Mouse (Mus musculus) liver, embryonic 11.5 days (tissue): Measurements from ENCODE around the gene Zfp704. TPM values are rescaled to one million over a fixed set of nuclear protein-coding genes. Genes with fewer than 3 reads are reported as not detected.

ENCODE experiments used
- ATAC-seq: fragments of 200-750 bp; cut with Nextera tagmentation; replicated peaks from 2 replicates; pipeline ENCODE4 v1.8.0; 2017; ENCODE audit warnings: moderate number of reproducible peaks, mild to moderate bottlenecking, moderate TSS enrichment, moderate library complexity; ENCODE audit not compliant: low FRiP score
- DNase-seq: peaks from one replicate; pipeline ENCODE4 v3.0.0-alpha.2; 2017; ENCODE audit warnings: low spot score
- H3K27ac ChIP-seq: fragments of 300-500 bp; sonication (generic); 2 replicates; pipeline ENCODE4 v1.5.1; 2014; ENCODE audit warnings: mild to moderate bottlenecking, low read depth, low read length, control low read depth
- H3K27me3 ChIP-seq: fragments of 300-500 bp; sonication (generic); replicated peaks from 2 replicates; pipeline ENCODE4 v1.6.1; 2014; ENCODE audit warnings: low read length, mixed read lengths; ENCODE audit not compliant: control insufficient read depth, insufficient read depth
- H3K36me3 ChIP-seq: fragments of 300-500 bp; sonication (generic); 2 replicates; pipeline ENCODE4 v1.6.1; 2014; ENCODE audit warnings: mild to moderate bottlenecking, low read length, moderate library complexity, mixed read lengths; ENCODE audit not compliant: control insufficient read depth, insufficient read depth
- H3K4me1 ChIP-seq: fragments of 300-500 bp; sonication (generic); replicated peaks from 2 replicates; pipeline ENCODE4 v1.6.1; 2014; ENCODE audit warnings: low read length, mixed read lengths; ENCODE audit not compliant: control insufficient read depth, insufficient read depth
- H3K4me2 ChIP-seq: fragments of 300-500 bp; sonication (generic); 2 replicates; pipeline ENCODE4 v1.6.1; 2014; ENCODE audit warnings: mild to moderate bottlenecking, control low read depth, moderate library complexity
- H3K4me3 ChIP-seq: fragments of 300-500 bp; sonication (generic); 2 replicates; pipeline ENCODE4 v1.5.1; 2014; ENCODE audit warnings: low read depth, low read length, control low read depth
- H3K9ac ChIP-seq: fragments of 300-500 bp; sonication (generic); 2 replicates; pipeline ENCODE4 v1.6.1; 2014; ENCODE audit warnings: low read depth, low read length, control low read depth
- H3K9me3 ChIP-seq: fragments of 300-500 bp; sonication (generic); 2 replicates; pipeline ENCODE4 v1.6.1; 2016; ENCODE audit warnings: low read length, inconsistent platforms, mixed read lengths; ENCODE audit not compliant: control insufficient read depth
- WGBS: fragments of 180-500 bp; shearing (Covaris S2); extraction: QIAGEN DNeasy Blood & Tissue Kit; methylation state at CpG from one replicate; pipeline ENCODE4 v1.1.7; 2014; 5-methylcytosine and 5-hydroxymethylcytosine counted together
- polyA plus RNA-seq: library from polyadenylated mRNA; unstranded; fragments of >200 nt; fragmentation: Nextera tagmentation; extraction: Ambion mirVana; gene quantifications from 2 replicates; pipeline ENCODE4 v1.2.1, GENCODE M21; 2014

The Zfp704 gene
- polyA plus RNA-seq, 1 experiment from 2014 or later, result 4.7 TPM

DNA sequence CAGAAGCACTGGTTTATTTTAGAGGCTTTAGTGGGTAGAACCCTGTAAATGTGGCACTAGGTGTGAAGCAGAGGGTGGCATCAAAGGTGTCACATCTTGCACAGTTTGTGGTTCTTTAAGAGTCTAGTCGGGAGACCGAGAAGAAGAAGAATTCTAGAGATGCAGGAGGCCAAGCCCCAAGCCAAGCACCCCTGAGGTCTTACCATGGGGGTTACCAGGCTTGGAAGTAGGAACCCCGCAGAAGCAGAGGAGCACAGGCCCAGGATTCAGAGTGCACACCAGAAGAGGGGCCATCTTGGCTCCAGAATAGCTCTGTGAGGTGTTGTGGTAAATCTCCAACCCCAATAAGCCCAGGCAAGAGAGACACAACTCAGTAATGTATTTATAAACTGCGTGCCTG is 201.0 kb downstream of the Zfp704 start:
- H3K4me1 ChIP-seq, result peaks cover 16% of the 10 kb centered on the region
- H3K4me3 ChIP-seq, result no peak overlapping the region
- H3K36me3 ChIP-seq, result no peaks in the 10 kb centered on the region
- H3K27ac ChIP-seq, result no peak overlapping the region
- no peaks in the 10 kb centered on the region for H3K27me3 ChIP-seq
- H3K9ac ChIP-seq, result no peak overlapping the region
- H3K9me3 ChIP-seq, result no peaks in the 10 kb centered on the region
- no peak for DNase-seq
- WGBS, result 88% methylated on average over 4 of the region's 4 CpGs
- H3K4me2 ChIP-seq, result no peak overlapping the region
- ATAC-seq, result no peak

DNA sequence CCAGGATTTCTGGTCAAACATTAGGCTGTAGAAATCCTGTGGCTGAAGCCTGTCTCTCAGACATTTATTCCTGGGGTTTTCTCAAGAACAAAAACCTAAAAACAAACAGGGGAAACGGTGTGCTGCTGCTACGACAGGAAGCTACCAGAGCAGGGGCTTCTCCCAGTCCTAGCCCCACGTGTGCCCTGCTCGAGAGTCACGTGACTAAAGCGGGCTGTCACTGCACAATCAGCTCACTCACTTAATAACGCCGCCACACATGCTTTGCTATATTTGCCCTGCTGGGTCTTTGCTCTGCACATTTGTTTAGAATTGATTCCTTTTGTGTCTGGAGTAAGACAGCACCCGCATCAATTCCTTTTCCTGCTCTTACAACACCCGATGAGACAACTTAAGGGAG is 202.1 kb downstream of the Zfp704 start:
- Histone ChIP-seq H3K4me3 (no peak overlapping the region), H3K36me3 (no peaks in the 10 kb centered on the region), H3K4me1 (peaks cover 26% of the 10 kb centered on the region), H3K27me3 (no peaks in the 10 kb centered on the region), H3K9ac (no peak overlapping the region), H3K27ac (no peak overlapping the region), H3K4me2 (no peak overlapping the region), H3K9me3 (no peaks in the 10 kb centered on the region)
- WGBS, result 80% methylated on average over 10 of the region's 10 CpGs
- ATAC-seq, result no peak
- DNase-seq, result no peak

DNA sequence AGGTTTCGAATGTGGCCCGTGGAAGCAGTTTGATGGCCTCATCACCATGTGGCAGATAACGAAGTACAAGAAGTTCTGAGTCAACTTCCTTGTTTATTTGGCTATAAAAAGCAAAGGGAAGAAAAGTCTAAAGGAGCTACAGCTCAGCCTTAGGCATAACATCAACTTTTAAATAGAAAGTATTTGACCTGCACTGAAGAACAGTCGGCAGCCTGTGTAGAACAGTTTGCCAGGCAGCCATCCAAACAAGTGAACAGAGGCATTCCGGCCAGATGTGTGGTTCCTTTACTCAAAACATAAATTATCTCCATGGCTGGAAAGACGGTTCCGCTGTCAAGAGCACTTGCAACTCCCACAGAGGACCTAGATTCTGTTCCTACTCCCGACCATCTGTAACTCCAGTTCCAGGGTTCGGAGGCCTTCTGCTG is 202.8 kb downstream of the Zfp704 start:
- no peak overlapping the region for H3K4me2 ChIP-seq
- H3K4me1 ChIP-seq, result peaks cover 33% of the 10 kb centered on the region
- WGBS, result 57% methylated on average over 9 of the region's 9 CpGs
- no peak overlapping the region for H3K9ac ChIP-seq
- no peak overlapping the region for H3K4me3 ChIP-seq
- ATAC-seq, result no peak
- H3K27me3 ChIP-seq, result no peaks in the 10 kb centered on the region
- H3K36me3 ChIP-seq, result no peaks in the 10 kb centered on the region
- DNase-seq, result no peak
- no peaks in the 10 kb centered on the region for H3K9me3 ChIP-seq
- no peak overlapping the region for H3K27ac ChIP-seq

DNA sequence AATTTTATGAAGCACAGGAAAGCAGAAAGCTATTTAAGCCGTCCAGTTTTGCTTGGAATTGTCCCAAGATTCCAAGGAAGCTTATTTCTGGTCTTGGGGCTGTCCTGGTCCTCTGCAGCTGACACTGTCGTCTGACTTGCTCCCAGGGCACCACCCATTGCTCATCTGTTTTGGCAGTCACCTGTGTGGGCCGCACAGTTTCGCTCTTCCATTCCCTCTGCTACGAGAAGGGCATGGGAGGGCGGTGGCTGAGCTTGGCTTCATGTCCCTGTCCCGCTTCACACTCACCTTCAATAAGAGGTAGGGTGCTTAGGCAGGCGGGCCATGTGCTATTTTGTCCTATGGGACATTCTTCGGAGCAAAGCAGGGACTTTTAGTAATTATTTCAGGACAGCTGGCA is 204.5 kb downstream of the Zfp704 start:
- no peak overlapping the region for H3K4me3 ChIP-seq
- no peaks in the 10 kb centered on the region for H3K9me3 ChIP-seq
- H3K4me1 ChIP-seq, result peaks cover 41% of the 10 kb centered on the region
- H3K27ac ChIP-seq, result no peak overlapping the region
- no peak for DNase-seq
- H3K9ac ChIP-seq, result no peak overlapping the region
- H3K36me3 ChIP-seq, result no peaks in the 10 kb centered on the region
- no peak overlapping the region for H3K4me2 ChIP-seq
- WGBS, result 79% methylated on average over 9 of the region's 9 CpGs
- no peaks in the 10 kb centered on the region for H3K27me3 ChIP-seq
- no peak for ATAC-seq

DNA sequence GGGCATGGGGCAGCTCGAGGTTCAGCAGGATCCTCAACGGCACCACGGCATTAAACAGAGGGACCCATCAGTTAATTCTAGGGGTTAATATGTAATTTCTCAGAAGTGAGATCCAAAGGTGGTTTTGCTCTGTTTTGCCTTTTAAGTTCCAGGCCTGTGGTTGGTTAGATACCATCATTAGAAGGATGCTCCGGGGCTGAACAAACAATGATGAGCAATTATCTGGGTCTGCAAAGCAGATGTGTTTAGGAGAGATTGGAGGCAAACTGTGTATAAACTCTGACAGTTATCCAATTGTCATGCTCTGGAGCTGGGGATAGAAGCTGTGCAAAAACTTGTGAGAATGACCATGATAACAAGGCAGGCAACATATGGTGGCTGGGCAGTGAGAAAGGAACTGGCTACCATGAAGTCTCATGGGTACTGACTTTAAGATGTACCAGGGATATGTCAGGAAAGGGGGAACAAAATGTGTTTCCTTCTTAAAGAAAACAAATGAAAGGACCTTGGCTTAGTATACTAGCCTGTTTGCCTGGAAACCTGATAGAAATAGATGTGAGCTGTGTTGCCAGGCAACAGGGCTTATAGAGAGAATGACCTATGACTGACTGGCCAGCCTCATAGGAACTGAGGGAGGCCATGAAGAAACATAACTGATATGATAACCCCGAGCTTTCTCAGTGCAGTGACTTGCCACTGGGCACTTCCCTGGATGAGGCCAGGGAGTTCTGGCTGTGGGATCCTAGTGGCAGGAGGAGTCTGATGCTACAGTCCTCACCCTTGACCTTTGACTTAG is 206.4 kb downstream of the Zfp704 start:
- Histone ChIP-seq H3K4me1 (peaks cover 41% of the 10 kb centered on the region), H3K9ac (no peak overlapping the region), H3K27me3 (no peaks in the 10 kb centered on the region), H3K36me3 (no peaks in the 10 kb centered on the region), H3K4me3 (no peak overlapping the region), H3K27ac (peak overlapping the region; percentile 30; the same call in 1 of the 2 replicates), H3K9me3 (no peaks in the 10 kb centered on the region), H3K4me2 (peak overlapping the region; percentile 41)
- ATAC-seq (peak; percentile 79), DNase-seq (no peak)
- 22% methylated on average over 5 of the region's 5 CpGs for WGBS

DNA sequence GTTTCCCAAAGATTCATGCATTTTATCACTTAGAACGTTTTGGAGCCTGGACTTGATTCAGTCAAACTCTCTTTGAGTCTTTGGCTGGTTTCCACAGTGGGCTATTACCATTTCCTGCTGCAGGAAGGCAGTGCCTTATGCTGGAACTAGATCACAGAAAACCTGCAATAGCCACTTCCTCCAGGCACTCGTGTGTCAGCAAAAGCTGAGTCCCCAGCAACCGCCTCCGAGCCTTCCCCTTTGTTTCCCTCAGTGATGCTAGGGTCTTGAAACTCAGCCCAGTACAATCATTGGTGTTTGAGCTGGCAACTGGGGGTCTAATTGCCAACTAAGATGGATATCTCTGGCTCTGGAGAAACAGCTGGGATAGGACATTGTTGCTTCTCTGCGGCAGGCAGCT is 207.0 kb downstream of the Zfp704 start:
- Histone ChIP-seq H3K36me3 (no peaks in the 10 kb centered on the region), H3K4me3 (no peak overlapping the region), H3K9ac (no peak overlapping the region), H3K4me2 (peak overlapping the region; percentile 41), H3K27ac (peak overlapping the region; percentile 30; the same call in 1 of the 2 replicates), H3K27me3 (no peaks in the 10 kb centered on the region), H3K4me1 (peaks cover 41% of the 10 kb centered on the region), H3K9me3 (no peaks in the 10 kb centered on the region)
- WGBS, result 29% methylated on average over 5 of the region's 5 CpGs
- DNase-seq (no peak), ATAC-seq (0 out of 2 replicates have a peak, but pooled peaks have one; percentile 37)

DNA sequence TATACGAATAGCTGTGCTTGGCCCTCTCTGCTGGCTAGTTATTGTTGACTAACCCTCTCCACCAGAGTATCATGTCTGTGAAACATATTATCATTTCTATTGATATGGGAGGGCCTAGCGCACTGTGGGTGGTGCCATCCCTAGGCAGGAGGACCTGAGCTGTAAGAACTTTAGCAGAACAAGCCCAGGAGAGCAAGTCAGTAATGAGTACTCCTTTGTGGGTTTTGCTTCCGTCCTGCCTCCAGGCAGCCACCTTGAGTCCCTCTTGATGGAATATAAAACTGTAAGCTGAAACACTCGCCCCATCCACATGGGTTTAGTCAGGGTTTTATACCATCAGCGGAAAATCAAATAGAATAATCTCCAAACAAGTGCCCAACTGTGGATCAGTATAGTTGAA is 207.5 kb downstream of the Zfp704 start:
- H3K4me2 ChIP-seq, result peak overlapping the region; percentile 27; the same call in 1 of the 2 replicates
- H3K36me3 ChIP-seq, result no peaks in the 10 kb centered on the region
- WGBS, result 57% methylated on average over 5 of the region's 5 CpGs
- no peak overlapping the region for H3K4me3 ChIP-seq
- peak; percentile 21; the same call in 1 of the 2 replicates for ATAC-seq
- H3K27me3 ChIP-seq, result no peaks in the 10 kb centered on the region
- peaks cover 40% of the 10 kb centered on the region for H3K4me1 ChIP-seq
- no peak for DNase-seq
- no peak overlapping the region for H3K9ac ChIP-seq
- H3K27ac ChIP-seq, result peak overlapping the region; percentile 30; the same call in 1 of the 2 replicates
- H3K9me3 ChIP-seq, result no peaks in the 10 kb centered on the region

DNA sequence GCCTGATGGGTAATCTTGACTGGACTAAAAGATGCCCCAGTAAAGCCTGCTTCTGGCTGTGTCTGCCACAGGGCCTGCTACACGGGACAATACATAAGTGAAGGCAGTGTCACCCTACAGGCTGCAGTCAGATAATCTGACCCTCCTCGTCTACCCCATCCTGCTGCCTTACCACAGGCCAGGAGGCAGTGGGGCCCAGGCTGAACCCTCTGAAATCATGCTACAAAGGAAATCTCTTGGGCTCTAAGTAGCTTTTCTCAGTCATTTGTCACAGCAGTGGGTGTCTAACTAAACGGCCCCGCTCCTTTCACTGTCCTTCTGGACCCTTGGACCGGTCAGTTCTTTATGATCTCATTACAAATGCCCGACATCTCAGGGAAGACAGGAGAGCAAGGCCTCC is 208.2 kb downstream of the Zfp704 start:
- no peaks in the 10 kb centered on the region for H3K36me3 ChIP-seq
- no peak overlapping the region for H3K9ac ChIP-seq
- H3K27me3 ChIP-seq, result no peaks in the 10 kb centered on the region
- no peak overlapping the region for H3K4me3 ChIP-seq
- H3K27ac ChIP-seq, result no peak overlapping the region; the same call in 1 of the 2 replicates
- 47% methylated on average over 6 of the region's 6 CpGs for WGBS
- DNase-seq, result no peak
- ATAC-seq, result no peak
- no peak overlapping the region; the same call in 1 of the 2 replicates for H3K4me2 ChIP-seq
- peaks cover 34% of the 10 kb centered on the region for H3K4me1 ChIP-seq
- no peaks in the 10 kb centered on the region for H3K9me3 ChIP-seq

DNA sequence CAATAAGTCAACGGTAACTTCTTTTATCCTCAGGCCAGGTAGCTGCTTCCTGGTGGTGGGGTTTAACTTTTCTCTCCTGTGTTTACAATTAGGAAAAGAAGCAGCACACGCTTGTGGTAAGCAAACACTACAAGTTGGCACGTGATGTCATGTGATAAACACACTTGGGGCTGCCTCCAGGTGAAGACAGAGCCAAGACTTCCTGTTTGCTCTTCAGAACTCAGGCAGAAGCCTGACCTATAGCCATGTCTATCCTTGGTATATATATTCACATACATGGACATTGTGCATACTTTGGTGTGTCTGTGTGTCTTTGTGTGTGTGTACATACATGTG is 209.0 kb downstream of the Zfp704 start:
- H3K4me1 ChIP-seq, result peaks cover 29% of the 10 kb centered on the region
- no peak overlapping the region for H3K9ac ChIP-seq
- H3K27me3 ChIP-seq, result no peaks in the 10 kb centered on the region
- DNase-seq (no peak), ATAC-seq (no peak)
- H3K4me2 ChIP-seq, result no peak overlapping the region
- no peaks in the 10 kb centered on the region for H3K36me3 ChIP-seq
- no peak overlapping the region for H3K4me3 ChIP-seq
- 58% methylated on average over 3 of the region's 3 CpGs for WGBS
- H3K9me3 ChIP-seq, result no peaks in the 10 kb centered on the region
- H3K27ac ChIP-seq, result no peak overlapping the region
